Mouse (Mus musculus) heart, embryonic 12.5 days (tissue): ENCODE data around the gene Cir1. TPM values are rescaled to one million over a fixed set of nuclear protein-coding genes. Genes with fewer than 3 reads are reported as not detected.

ENCODE experiments used
- ATAC-seq: fragments of 200-750 bp; cut with Nextera tagmentation; 2 replicates; pipeline ENCODE4 v1.8.0; 2017; ENCODE audit warnings: moderate TSS enrichment, moderate library complexity; ENCODE audit not compliant: insufficient number of reproducible peaks, low FRiP score
- H3K27ac ChIP-seq: fragments of 300-500 bp; sonication (generic); 2 replicates; pipeline ENCODE4 v1.5.1; 2016; ENCODE audit warnings: mild to moderate bottlenecking, moderate library complexity; ENCODE audit not compliant: poor library complexity, severe bottlenecking
- H3K27me3 ChIP-seq: fragments of 300-500 bp; sonication (generic); replicated peaks from 2 replicates; pipeline ENCODE4 v1.6.1; 2016; ENCODE audit warnings: mild to moderate bottlenecking, moderate library complexity
- H3K36me3 ChIP-seq: fragments of 300-500 bp; sonication (generic); 2 replicates; pipeline ENCODE4 v1.6.1; 2016; ENCODE audit warnings: mild to moderate bottlenecking, moderate library complexity
- H3K4me1 ChIP-seq: fragments of 300-500 bp; sonication (generic); replicated peaks from 2 replicates; pipeline ENCODE4 v1.6.1; 2016; ENCODE audit warnings: mild to moderate bottlenecking
- H3K4me2 ChIP-seq: fragments of 300-500 bp; sonication (generic); 2 replicates; pipeline ENCODE4 v1.6.1; 2016; ENCODE audit warnings: mild to moderate bottlenecking, moderate library complexity
- H3K4me3 ChIP-seq: fragments of 300-500 bp; sonication (generic); 2 replicates; pipeline ENCODE4 v1.5.1; 2016; ENCODE audit warnings: mild to moderate bottlenecking
- H3K9ac ChIP-seq: fragments of 300-500 bp; sonication (generic); 2 replicates; pipeline ENCODE4 v1.6.1; 2016; ENCODE audit warnings: mild to moderate bottlenecking, moderate library complexity
- H3K9me3 ChIP-seq: fragments of 300-500 bp; sonication (generic); replicated peaks from 2 replicates; pipeline ENCODE4 v1.6.1; 2016; ENCODE audit warnings: mild to moderate bottlenecking, moderate library complexity
- WGBS: fragments of 180-500 bp; shearing (Covaris S2); methylation state at CpG from one replicate; pipeline ENCODE4 v1.1.7; 2016; 5-methylcytosine and 5-hydroxymethylcytosine counted together
- polyA plus RNA-seq: library from polyadenylated mRNA; unstranded; fragments of >200 nt; fragmentation: Nextera tagmentation; extraction: Ambion mirVana; gene quantifications from 2 replicates; pipeline ENCODE4 v1.2.1, GENCODE M21; 2016

Cir1 gene
- polyA plus RNA-seq, 1 experiment from 2014 or later = 15.2 TPM

GRCm38 (mm10) chr2:73278131-73278854 is 34.2 kb downstream of the Cir1 start:
- peaks cover 48% of the 10 kb centered on the region for H3K4me1 ChIP-seq

DNA sequence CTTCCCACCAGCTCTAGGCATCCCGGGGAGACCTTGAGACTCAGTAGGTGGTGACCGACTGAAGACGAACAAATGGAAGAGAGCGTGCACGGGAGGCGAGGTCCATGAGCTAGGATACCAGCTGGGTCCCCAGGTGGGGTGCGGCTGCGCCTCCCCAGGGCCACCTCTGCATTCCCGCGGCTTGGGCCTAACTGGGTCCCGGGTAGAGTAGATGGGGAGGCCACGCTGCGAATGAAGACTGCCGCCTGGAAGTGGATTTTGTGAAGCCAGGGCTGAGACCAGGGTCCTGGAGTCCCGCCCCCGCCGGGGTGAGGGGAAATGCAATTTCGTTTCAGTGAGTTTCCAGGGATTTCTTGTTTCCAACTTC is 34.8 kb downstream of the Cir1 start:
- peaks cover 54% of the 10 kb centered on the region for H3K4me1 ChIP-seq
- ATAC-seq = no peak

More at GRCm38 (mm10) chr2:73278131-73278854, 34.2 kb downstream of the Cir1 start:
- Histone ChIP-seq H3K27ac (no peak overlapping the region), H3K4me2 (peak overlapping the region; percentile 62), H3K9me3 (no peaks in the 10 kb centered on the region), H3K9ac (no peak overlapping the region), H3K4me3 (peak overlapping the region; percentile 31), H3K27me3 (peaks cover 60% of the 10 kb centered on the region), H3K36me3 (no peaks in the 10 kb centered on the region)
- ATAC-seq = no peak
- WGBS = 3% methylated on average over 20 of the region's 20 CpGs

DNA sequence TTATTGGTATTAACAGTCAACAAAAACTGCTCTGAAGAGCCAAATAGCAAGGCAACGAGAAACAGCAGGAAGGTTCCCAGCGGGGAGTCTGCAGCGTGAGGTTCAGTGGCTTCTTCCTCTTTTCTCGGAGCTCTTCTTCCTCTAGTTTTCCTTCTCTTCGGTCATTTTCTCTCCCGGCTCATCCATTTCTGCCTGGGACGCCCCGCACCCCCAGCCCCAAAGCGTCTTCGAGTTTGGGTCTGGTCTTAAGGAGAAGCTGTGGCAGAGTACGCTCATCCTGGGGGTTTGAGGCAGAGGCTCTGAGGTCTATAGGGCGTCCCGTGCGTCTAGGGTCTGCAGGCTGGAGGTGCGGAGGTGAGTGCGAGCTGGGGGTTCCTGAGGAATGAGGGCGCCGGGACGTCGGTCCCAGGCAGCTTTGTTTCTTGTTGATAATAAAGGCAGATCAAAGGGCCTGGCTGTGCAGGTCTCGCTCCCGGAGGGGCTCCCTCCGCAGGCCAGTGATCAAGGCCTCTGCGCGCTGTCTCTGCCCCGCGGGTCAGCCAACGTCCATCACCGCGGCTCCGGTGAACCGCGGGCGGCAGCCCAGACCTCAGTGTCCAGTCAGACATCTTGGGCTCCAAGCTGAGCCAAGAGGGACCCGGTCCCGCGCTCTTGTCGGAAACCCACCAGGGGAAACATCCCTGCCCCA is 35.3 kb downstream of the Cir1 start:
- no peaks in the 10 kb centered on the region for H3K36me3 ChIP-seq
- H3K4me2 ChIP-seq = peak overlapping the region; percentile 41
- H3K9ac ChIP-seq = no peak overlapping the region
- H3K4me1 ChIP-seq = peaks cover 59% of the 10 kb centered on the region
- 2% methylated on average over 38 of the region's 38 CpGs for WGBS
- H3K4me3 ChIP-seq = peak overlapping the region; percentile 6
- H3K9me3 ChIP-seq = no peaks in the 10 kb centered on the region
- H3K27ac ChIP-seq = no peak overlapping the region
- peaks cover 70% of the 10 kb centered on the region for H3K27me3 ChIP-seq
- no peak for ATAC-seq

More for the DNA sequence above, 34.8 kb downstream of the Cir1 start:
- under 1% methylated on average over 18 of the region's 18 CpGs for WGBS
- Histone ChIP-seq H3K27me3 (peaks cover 66% of the 10 kb centered on the region), H3K27ac (no peak overlapping the region), H3K4me3 (no peak overlapping the region; the same call in 1 of the 2 replicates), H3K36me3 (no peaks in the 10 kb centered on the region), H3K4me2 (peak overlapping the region; percentile 41), H3K9ac (no peak overlapping the region), H3K9me3 (no peaks in the 10 kb centered on the region)

GRCm38 (mm10) chr2:73276141-73276571 is 36.3 kb downstream of the Cir1 start:
- Histone ChIP-seq H3K9ac (no peak overlapping the region), H3K4me2 (no peak overlapping the region), H3K4me3 (no peak overlapping the region), H3K27me3 (peaks cover 71% of the 10 kb centered on the region), H3K9me3 (no peaks in the 10 kb centered on the region), H3K4me1 (peaks cover 66% of the 10 kb centered on the region), H3K36me3 (no peaks in the 10 kb centered on the region), H3K27ac (no peak overlapping the region)
- ATAC-seq = no peak
- WGBS = 2% methylated on average over 6 of the region's 6 CpGs

DNA sequence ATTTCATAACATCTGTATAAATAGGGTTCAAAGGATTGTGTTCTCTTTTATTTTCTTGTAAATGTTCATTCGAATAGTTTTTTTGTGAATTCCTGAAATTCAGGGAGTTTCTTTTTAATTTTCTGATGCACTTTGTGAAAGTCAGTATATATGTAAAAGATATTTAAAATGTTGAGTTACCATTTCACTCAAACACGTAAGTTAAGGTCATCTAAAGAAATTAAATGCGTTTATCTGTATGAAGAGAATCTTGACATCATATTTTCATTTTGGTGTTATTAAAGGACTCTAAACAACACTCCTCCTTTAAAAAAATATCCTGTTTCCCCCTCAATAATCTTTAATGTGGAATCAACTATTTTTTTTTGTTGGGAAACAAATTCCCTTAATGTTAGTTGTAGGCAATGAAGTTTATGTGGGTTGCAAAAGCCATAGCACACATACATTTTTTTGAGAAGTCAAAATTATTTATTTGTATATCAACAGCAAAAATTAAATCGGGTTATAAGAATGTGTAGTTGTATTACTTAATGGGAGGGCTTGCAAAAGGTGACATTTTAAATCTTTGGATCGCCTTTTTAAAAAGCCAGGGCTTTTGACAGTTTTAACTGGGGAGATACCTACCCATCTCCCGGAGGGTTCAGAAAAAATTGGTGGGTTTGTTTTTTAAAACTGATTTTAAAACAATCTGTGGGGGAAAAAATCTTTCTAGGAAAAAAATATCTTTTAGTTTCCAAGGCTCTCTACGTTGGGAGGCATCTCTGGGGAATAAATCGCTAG is 37.0 kb downstream of the Cir1 start:
- peaks cover 66% of the 10 kb centered on the region for H3K4me1 ChIP-seq
- H3K27me3 ChIP-seq = peaks cover 72% of the 10 kb centered on the region
- 9% methylated on average over 8 of the region's 8 CpGs for WGBS
- no peak overlapping the region for H3K4me3 ChIP-seq
- no peaks in the 10 kb centered on the region for H3K36me3 ChIP-seq
- H3K9ac ChIP-seq = no peak overlapping the region
- H3K27ac ChIP-seq = no peak overlapping the region
- no peak overlapping the region for H3K4me2 ChIP-seq
- no peaks in the 10 kb centered on the region for H3K9me3 ChIP-seq
- no peak for ATAC-seq

DNA sequence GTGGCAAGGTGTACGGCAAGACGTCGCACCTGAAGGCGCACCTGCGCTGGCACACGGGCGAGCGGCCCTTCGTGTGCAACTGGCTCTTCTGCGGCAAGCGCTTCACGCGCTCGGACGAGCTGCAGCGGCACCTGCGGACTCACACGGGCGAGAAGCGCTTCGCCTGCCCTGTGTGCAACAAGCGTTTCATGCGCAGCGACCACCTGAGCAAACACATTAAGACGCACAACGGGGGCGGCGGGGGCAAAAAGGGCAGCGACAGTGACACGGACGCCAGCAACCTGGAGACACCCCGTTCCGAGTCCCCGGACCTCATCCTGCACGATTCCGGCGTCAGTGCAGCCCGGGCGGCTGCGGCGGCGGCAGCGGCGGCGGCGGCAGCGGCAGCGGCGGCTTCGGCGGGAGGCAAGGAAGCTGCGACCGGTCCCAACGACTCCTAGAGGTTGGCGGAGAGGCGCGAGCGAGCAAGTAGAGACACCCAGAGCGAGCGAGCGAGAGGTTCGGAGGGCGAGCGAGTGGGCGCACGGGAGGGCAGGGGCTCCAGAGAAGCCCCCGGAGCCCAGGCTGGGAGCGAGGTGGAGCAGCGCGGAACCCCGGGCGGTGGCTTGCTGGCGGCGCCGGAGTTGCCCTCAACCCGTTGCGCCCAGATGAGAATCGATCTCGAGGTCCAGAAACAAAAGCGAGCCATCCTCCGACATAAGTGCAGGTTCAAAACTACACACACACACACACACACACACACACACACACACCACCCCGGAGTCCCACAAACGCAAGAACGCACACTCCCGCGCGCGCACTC is 38.2 kb downstream of the Cir1 start:
- under 1% methylated on average over 85 of the region's 88 CpGs for WGBS

GRCm38 (mm10) chr2:73273249-73274118 is 39.0 kb downstream of the Cir1 start:
- peak overlapping the region; percentile 45 for H3K4me3 ChIP-seq
- no peak; the same call in 1 of the 2 replicates for ATAC-seq
- peaks cover 75% of the 10 kb centered on the region for H3K27me3 ChIP-seq
- H3K9ac ChIP-seq = peak overlapping the region; percentile 45; the same call in 1 of the 2 replicates
- H3K9me3 ChIP-seq = no peaks in the 10 kb centered on the region
- WGBS = under 1% methylated on average over 103 of the region's 110 CpGs
- H3K27ac ChIP-seq = no peak overlapping the region
- H3K4me1 ChIP-seq = peaks cover 62% of the 10 kb centered on the region
- H3K4me2 ChIP-seq = peak overlapping the region; percentile 85
- H3K36me3 ChIP-seq = no peaks in the 10 kb centered on the region

More for the DNA sequence above, 38.2 kb downstream of the Cir1 start:
- H3K9me3 ChIP-seq = no peaks in the 10 kb centered on the region
- ATAC-seq = no peak
- H3K4me3 ChIP-seq = peak overlapping the region; percentile 45
- H3K36me3 ChIP-seq = no peaks in the 10 kb centered on the region
- H3K27me3 ChIP-seq = peaks cover 79% of the 10 kb centered on the region
- peak overlapping the region; percentile 45; the same call in 1 of the 2 replicates for H3K9ac ChIP-seq
- peak overlapping the region; percentile 85 for H3K4me2 ChIP-seq
- no peak overlapping the region for H3K27ac ChIP-seq
- H3K4me1 ChIP-seq = peaks cover 70% of the 10 kb centered on the region

DNA sequence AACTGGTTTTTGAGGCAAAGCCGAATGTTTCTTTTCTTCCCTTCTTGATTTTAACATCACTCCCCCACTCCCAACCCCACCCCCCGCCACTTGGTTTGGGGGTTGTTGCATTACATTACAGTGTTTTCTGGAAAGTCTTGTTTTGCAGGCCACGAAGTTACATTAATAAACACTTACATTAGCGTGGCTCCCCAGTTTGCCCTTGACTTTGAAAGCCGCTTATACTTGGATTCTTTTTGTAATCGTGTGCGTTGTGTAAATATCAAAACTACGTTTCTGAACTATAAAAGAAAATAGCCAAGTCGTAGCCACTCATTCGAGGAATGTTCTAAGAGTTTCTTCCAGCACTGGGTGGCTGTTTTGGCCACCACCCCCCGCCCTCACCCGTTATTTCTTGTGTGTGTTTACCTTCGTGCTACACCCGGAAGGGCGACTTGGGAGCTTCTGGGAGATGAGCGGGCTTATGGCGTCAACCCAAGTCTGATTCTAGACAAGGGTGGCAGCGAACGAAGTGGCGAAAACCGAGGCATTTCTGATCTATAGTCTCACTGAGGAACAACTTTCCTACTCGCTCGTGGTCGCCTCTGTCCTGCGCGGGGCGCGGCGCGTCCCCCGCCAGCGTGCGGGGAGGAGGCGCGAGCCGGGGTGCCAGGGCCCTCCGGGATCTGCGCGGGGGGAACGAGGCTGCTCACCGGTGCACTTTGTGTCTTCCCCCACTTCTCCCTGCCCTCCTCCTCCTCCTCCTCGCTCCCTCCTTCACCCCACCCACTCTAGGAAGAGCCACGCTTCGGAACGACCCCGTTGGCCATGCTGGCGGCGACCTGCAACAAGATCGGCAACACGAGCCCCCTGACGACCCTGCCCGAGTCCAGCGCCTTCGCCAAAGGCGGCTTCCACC is 39.9 kb downstream of the Cir1 start:
- peaks cover 78% of the 10 kb centered on the region for H3K27me3 ChIP-seq
- no peak for ATAC-seq
- no peaks in the 10 kb centered on the region for H3K36me3 ChIP-seq
- peak overlapping the region; percentile 85 for H3K4me2 ChIP-seq
- peak overlapping the region; percentile 5; the same call in 1 of the 2 replicates for H3K9ac ChIP-seq
- peak overlapping the region; percentile 45 for H3K4me3 ChIP-seq
- no peaks in the 10 kb centered on the region for H3K9me3 ChIP-seq
- H3K27ac ChIP-seq = no peak overlapping the region
- H3K4me1 ChIP-seq = peaks cover 58% of the 10 kb centered on the region
- WGBS = under 1% methylated on average over 54 of the region's 55 CpGs

DNA sequence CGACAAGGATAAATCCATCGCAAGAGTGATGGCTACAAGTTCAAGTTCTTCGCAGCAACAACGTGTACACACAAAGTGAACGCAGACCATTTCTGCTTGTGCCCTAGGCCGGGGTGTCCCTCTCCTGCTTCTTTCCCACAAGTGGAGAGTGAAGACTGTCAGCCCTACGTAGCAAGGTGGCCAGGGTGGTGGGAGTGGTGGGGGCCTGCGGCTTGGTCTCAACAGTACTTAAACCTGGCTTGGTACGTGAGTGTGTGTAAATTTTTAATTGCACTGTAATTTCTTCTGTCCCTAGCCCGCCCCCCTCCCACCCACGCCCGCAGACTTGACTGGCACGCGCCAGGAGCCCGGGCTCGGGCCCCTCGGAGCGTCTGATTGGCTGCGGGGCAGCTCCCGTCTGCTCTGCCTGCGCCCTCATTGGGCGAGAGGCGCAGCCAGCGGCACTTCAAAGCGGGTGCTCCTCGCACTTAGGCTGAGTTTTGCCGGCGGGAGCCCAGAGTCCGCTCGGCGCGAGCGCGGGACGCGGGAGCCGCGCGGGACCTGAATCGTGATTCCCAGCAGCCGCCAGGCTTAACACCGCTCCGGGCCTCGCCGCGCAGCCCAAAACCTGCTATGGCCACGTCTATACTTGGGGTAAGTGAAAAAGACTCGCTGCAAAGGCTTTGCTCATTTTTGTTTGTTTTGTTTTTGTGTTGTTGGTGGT is 40.9 kb downstream of the Cir1 start, which contains the start of gene Sp9:
TSS of gene Sp9 (plus strand) at position 467 of the 703 bp plus-strand sequence.
- H3K27ac ChIP-seq = no peak within 1 kb of the TSS
- H3K4me2 ChIP-seq = peak within 1 kb of the TSS; percentile 85
- no peaks in the 10 kb centered on the region for H3K9me3 ChIP-seq
- peak within 1 kb of the TSS; percentile 45 for H3K4me3 ChIP-seq
- peaks cover 52% of the 10 kb centered on the region for H3K4me1 ChIP-seq
- peak within 1 kb of the TSS; percentile 5; the same call in 1 of the 2 replicates for H3K9ac ChIP-seq
- under 1% methylated on average over 48 of the region's 48 CpGs for WGBS
- H3K36me3 ChIP-seq = no peaks in the 10 kb centered on the region
- ATAC-seq = peak; percentile 66; the same call in 1 of the 2 replicates
- peaks cover 77% of the 10 kb centered on the region for H3K27me3 ChIP-seq
